Mouse (Mus musculus): ENCODE data around the gene Aldh16a1.

- TF ChIP-seq CTCF (IDR thresholded peaks at IDR 0.05; ENCODE audit: low read depth, low read length) (no peak), GATA1 (IDR thresholded peaks at IDR 0.05; ENCODE audit: borderline replicate concordance, low read length) (no peak), POLR2AphosphoS5 (IDR thresholded peaks at IDR 0.05; ENCODE audit: insufficient replicate concordance, low read depth, low read length) (no peak)
Measured at GRCm38 (mm10) chr7:45169495-45169894, 15.1 kb upstream of the Aldh16a1 start.
